Mouse (Mus musculus): ENCODE measurements around the gene Mad2l2. TPM values are rescaled to one million over a fixed set of nuclear protein-coding genes. Genes with fewer than 3 reads are reported as not detected.

Mad2l2 gene
- total RNA-seq, 2 experiments from 2014 or later = 10.3 to 18.0 TPM

- no peak for DNase-seq
- intact Hi-C loops (cut with DNase I) = no loop called here
- no peak overlapping the region for H3K4me3 ChIP-seq
- TF ChIP-seq CTCF (IDR thresholded peaks at IDR 0.05) = no peak
- H3K27ac ChIP-seq = no peak overlapping the region
Observed at GRCm38 (mm10) chr4:148131497-148132081, 1.4 kb downstream of the Mad2l2 start.

DNA sequence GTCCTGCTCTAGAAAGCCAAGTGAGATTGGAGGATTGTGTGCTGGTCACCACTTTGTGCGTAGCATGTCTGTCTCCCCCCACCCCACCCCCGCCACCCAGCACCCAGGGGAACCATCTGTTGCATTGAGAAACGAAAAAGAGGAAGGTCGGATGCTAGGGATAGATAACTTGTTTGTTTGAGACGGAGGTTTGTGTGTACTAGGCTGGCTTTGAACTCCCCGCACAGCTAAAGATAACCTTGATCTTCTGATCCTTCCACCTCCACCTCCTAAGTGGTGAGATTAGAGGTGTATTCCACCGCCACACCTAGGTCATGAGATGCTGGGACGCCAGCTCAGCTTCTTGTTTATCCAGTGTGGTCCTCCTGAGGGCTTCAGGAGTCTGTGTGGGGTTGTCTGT is 4.8 kb downstream of the Mad2l2 start:
- intact Hi-C loops (cut with DNase I) = no loop called here
- Histone ChIP-seq H3K4me3 (no peak overlapping the region), H3K27ac (no peak overlapping the region)
- TF ChIP-seq CTCF (IDR thresholded peaks at IDR 0.05) = no peak
- DNase-seq = no peak

DNA sequence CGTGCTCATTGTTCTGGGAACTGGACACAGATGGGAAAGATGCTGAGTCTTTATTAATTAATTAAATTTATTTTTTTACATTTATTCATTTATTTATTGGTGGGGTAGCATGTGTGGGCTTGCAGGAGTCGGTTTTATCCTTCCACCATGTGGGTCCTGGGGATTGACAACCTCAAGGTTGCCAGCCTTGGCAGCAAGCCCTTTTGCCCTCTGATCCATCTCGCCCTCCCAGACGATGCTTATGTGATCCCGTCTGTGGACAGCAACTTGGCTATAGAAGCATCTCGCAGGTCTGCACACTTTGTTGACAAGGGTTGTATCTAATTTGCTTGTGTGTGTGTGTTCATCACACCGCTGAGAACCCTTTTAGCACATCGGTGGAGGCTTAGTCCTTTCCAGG is 7.3 kb downstream of the Mad2l2 start:
- TF ChIP-seq CTCF (IDR thresholded peaks at IDR 0.05) = no peak
- intact Hi-C loops (cut with DNase I) = no loop called here
- no peak overlapping the region for H3K4me3 ChIP-seq

GRCm38 (mm10) chr4:148139767-148140097 is 9.5 kb downstream of the Mad2l2 start:
- intact Hi-C loops (cut with DNase I) = loop anchor here (1.0 to 2.0 kb wide), 2 partner anchors 19 to 25 kb away; no protein-coding TSS in a partner anchor

More for the DNA sequence above, 7.3 kb downstream of the Mad2l2 start:
- no peak for DNase-seq
- H3K27ac ChIP-seq = no peak overlapping the region

DNA sequence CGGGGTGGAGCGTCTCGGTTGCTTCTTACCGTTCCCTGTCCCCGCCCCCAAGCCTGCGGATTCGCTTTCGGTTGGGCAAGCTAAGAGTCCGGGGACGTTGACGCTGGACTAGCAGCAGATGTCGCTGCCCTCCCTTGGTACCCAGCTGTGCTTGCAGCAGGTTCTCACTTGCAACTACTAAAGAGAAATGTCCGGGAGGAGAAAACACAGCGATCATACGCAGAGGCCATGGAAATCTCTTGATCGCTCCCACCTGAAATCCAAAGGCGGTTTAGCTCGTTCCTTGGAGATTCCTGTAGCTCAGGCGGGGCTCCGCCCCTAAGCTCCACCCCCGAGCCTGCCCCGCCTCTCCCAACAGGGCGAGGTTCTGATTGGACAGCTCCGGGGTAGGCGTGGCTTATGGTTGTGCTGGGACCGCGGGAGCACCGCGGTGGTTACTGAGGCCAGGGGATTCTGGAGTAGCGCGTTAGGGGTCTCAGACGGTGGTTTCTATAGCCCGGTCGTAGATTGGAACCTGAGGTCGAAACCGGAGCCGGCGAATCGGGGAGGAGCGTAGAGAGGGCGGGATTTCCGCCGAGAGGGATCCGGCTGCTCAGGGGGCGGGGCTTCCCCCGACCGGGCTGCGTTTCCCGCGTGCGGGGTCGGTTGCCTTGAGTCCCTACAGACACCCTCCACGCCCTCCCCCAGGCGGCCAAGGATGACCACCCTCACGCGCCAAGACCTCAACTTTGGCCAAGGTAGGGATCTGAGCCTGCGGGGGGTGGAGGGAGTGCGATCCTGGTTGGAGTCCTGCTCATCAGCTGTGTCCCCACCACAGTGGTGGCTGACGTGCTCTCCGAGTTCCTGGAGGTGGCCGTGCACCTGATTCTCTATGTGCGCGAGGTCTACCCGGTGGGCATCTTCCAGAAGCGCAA is 10.2 kb downstream of the Mad2l2 start:
- Histone ChIP-seq H3K4me3 (peak overlapping the region; percentile 91), H3K27ac (peak overlapping the region; percentile 98)
- DNase-seq = peak; percentile 94
- intact Hi-C loops (cut with DNase I) = loop anchor here (1.0 kb wide), 1 partner anchor 24 kb away; no protein-coding TSS in a partner anchor
- peak; percentile 85 for TF ChIP-seq CTCF (IDR thresholded peaks at IDR 0.05)

More at GRCm38 (mm10) chr4:148139767-148140097, 9.5 kb downstream of the Mad2l2 start:
- H3K4me3 ChIP-seq = peak overlapping the region; percentile 91
- peak overlapping the region; percentile 98 for H3K27ac ChIP-seq
- no peak for TF ChIP-seq CTCF (IDR thresholded peaks at IDR 0.05)
- DNase-seq = no peak

- TF ChIP-seq CTCF (IDR thresholded peaks at IDR 0.05) = no peak
- no peak overlapping the region for H3K27ac ChIP-seq
- no peak for DNase-seq
- intact Hi-C loops (cut with DNase I) = no loop called here
- no peak overlapping the region for H3K4me3 ChIP-seq
Observed at GRCm38 (mm10) chr4:148143721-148144120, 13.5 kb downstream of the Mad2l2 start.

DNA sequence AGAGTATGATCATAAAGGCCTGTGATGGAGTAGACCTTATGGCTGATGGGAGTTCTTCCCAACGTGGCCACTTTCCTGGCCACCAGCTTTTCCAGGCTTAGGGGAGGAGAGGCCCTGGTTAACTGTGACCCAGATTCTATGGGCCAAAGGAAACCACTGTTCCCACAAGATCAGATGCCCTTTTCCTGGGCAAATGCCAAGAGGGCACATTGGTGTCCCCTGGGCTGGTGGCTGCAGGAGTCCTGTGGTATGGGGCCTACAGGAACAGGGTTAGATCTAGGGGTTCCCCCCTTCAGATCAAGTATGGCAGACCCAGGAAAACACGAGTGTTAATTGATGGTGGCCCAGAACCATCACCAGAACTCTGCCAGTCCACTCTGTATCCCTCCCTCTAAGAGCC is 17.5 kb downstream of the Mad2l2 start:
- intact Hi-C loops (cut with DNase I) = no loop called here
- H3K27ac ChIP-seq = peak overlapping the region; percentile 32
- DNase-seq = no peak
- TF ChIP-seq CTCF (IDR thresholded peaks at IDR 0.05) = no peak
- H3K4me3 ChIP-seq = no peak overlapping the region

GRCm38 (mm10) chr4:148149540-148149939 is 19.4 kb downstream of the Mad2l2 start:
- no peak overlapping the region; the same call in 1 of the 2 replicates for H3K4me3 ChIP-seq
- peak overlapping the region; percentile 100 for H3K27ac ChIP-seq
- DNase-seq = no peak
- intact Hi-C loops (cut with DNase I) = no loop called here
- TF ChIP-seq CTCF (IDR thresholded peaks at IDR 0.05) = no peak

DNA sequence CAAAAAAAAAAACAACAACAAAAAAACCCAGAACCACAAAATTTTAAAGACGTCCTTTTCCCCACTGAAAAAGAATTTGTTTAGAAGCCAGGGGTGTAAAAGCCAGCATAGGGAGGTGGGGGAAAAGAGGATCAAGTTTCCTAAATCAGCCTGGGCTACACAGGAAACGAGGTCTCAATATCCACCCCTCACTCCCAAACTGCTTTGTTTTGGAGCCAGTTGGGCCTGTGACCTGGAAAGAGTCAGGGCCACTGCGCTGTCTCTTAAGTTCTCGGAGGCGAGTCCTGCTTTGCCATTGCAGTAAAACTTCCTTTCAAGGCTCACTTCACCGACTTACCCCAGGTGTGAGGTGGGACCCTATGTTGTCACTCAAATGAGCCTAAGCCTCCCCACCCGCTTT is 20.1 kb downstream of the Mad2l2 start:
- Histone ChIP-seq H3K4me3 (no peak overlapping the region), H3K27ac (peak overlapping the region; percentile 100)
- TF ChIP-seq CTCF (IDR thresholded peaks at IDR 0.05) = no peak
- DNase-seq = no peak
- intact Hi-C loops (cut with DNase I) = no loop called here

GRCm38 (mm10) chr4:148150953-148151266 is 20.7 kb downstream of the Mad2l2 start:
- TF ChIP-seq CTCF (IDR thresholded peaks at IDR 0.05) = no peak
- intact Hi-C loops (cut with DNase I) = no loop called here

DNA sequence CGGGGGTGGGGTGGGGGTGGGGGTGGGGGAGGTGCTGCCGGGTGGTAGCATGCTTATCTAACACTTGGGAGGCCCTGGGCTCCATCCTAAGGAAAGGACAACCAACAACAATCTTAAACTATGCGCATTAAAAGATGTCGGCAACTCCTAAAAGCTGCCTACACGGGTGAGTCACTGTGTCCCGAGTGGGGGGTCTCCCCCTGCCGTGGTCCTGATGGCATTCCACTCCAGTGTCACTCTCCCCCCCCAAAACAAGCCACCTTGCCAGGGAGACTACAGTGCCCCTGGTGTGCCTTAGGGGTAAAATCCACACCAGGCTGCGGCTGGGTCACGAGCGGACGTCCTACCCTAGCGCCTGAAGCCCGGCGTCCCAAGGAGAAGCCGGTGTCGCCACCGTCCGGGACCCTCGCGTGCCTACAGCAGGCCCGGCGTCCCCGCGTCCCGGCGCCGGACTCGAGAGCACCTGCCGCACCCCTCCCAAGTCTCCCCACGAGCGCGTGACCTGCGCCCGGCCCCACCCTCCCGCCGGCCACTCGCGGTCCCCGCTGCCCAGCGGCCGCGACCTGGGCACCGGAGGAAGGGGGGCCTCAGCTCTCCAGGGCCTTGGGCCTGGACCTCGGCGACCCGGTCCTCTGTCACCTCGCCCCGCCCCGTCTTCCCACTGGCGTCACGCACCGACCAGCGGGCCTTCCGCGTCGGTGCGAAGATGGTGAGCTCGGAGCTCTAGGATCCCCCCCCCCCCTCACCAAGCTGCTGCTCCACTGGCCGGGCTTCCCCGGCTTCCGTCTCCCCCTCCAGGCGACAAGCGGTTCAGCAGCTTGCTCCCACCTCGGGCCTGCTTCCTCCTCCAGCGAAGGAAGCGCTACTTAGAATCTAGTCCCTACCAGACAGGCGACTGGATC is 21.3 kb downstream of the Mad2l2 start, which contains the start of gene Fbxo6:
Gene Fbxo6, minus strand, starts transcription at position 874 of the 902 bp plus-strand sequence.
- intact Hi-C loops (cut with DNase I) = no loop called here
- peak; percentile 66 for TF ChIP-seq CTCF (IDR thresholded peaks at IDR 0.05)
- Histone ChIP-seq H3K27ac (peak within 1 kb of the TSS; percentile 100), H3K4me3 (peak within 1 kb of the TSS; percentile 95)
- peak; percentile 95 for DNase-seq

More at GRCm38 (mm10) chr4:148150953-148151266, 20.7 kb downstream of the Mad2l2 start:
- DNase-seq = no peak
- H3K4me3 ChIP-seq = peak overlapping the region; percentile 95
- peak overlapping the region; percentile 100 for H3K27ac ChIP-seq

GRCm38 (mm10) chr4:148152547-148152946 is 22.4 kb downstream of the Mad2l2 start:
- Histone ChIP-seq H3K4me3 (no peak overlapping the region), H3K27ac (peak overlapping the region; percentile 100)
- intact Hi-C loops (cut with DNase I) = no loop called here
- DNase-seq = peak; percentile 24
- no peak for TF ChIP-seq CTCF (IDR thresholded peaks at IDR 0.05)

Measured in gastrocnemius, adult 2 months (tissue).